Mouse (Mus musculus): ENCODE data around the gene Gm17949.
"Not testable (repeated sequence)": the region's sequence is repeated elsewhere in the genome, so short reads cannot be mapped to it uniquely, and the experiment has no call there.

DNA sequence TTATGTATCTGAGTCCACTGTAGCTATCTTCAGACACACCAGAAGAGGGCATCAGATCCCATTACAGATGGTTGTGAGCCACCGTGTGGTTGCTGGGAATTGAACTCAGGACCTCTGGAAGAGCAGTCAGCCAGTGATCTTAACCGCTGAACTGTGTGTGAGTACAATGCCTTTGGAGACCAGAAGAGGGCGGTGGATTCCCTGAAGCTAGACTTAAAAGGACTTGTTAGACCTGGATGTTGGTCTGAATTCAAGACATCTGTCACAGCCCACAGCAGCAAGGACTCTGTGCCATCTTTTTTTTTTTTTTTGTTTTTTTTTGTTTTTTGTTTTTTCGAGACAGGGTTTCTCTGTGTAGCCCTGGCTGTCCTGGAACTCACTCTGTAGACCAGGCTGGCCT, 40.4 kb downstream of the Gm17949 start:
- TF ChIP-seq CTCF (IDR thresholded peaks at IDR 0.05; ENCODE audit: low read depth, low read length); GATA1 (IDR thresholded peaks at IDR 0.05; ENCODE audit: borderline replicate concordance, low read length); TAL1 (conservative IDR thresholded peaks at IDR 0.05; ENCODE audit: low read depth, low read length): not testable (repeated sequence)
